10 mouse cellular contexts compared by ENCODE assay signal in genomic region chr8:66777115-66777877, GRCm38 (mm10).
DNase-seq lines count a peak whose midpoint lies in the region; ATAC-seq and TF ChIP-seq lines count a peak whose summit lies in the region.
"Had no signal": no experiment of that assay in that cellular context is flagged by ENCODE, and none has a peak within 500 bp of the region (broad histone marks: within the 10 kb centered on the region; RNA-seq: fewer than 3 reads in every experiment).

No protein-coding gene starts in this region.

- H3K9ac ChIP-seq in hindbrain, embryonic 12.5 days: no peak overlapping the region
- no peak overlapping the region for H3K9ac ChIP-seq in lung, embryonic 16.5 days (ENCODE audit: low read length)

- no peak overlapping the region for H3K4me2 ChIP-seq in hindbrain, embryonic 12.5 days (replicated peaks)
- peak overlapping the region; percentile 14; the same call in 1 of the 2 replicates for H3K4me2 ChIP-seq in lung, embryonic 16.5 days (ENCODE audit: low read depth, low read length)
- H3K4me2 ChIP-seq: heart, embryonic 11.5 days had no signal

- no peak overlapping the region for H3K27ac ChIP-seq in hindbrain, embryonic 12.5 days
- no peak overlapping the region for H3K27ac ChIP-seq in lung, embryonic 16.5 days (ENCODE audit: low read length)
- no peak overlapping the region for H3K27ac ChIP-seq in gastrocnemius, adult 2 months

- peak; percentile 58; the same call in 1 of the 2 replicates for ATAC-seq in hindbrain, embryonic 12.5 days (ENCODE audit: low FRiP score)
- ATAC-seq in lung, embryonic 16.5 days (ENCODE audit: low read depth): peak; percentile 89

- TF ChIP-seq CTCF in gastrocnemius, adult 2 months (IDR thresholded peaks at IDR 0.05): no peak

- no peaks in the 10 kb centered on the region for H3K4me1 ChIP-seq in hindbrain, embryonic 12.5 days
- H3K4me1 ChIP-seq in lung, embryonic 16.5 days (replicated peaks; ENCODE audit: control insufficient read depth, insufficient read depth, low read length): no peaks in the 10 kb centered on the region

- no peaks in the 10 kb centered on the region for H3K27me3 ChIP-seq in hindbrain, embryonic 12.5 days
- H3K27me3 ChIP-seq in lung, embryonic 16.5 days (ENCODE audit: control insufficient read depth, insufficient read depth, low read depth, low read length): no peaks in the 10 kb centered on the region

- 55% methylated on average over 14 of the region's 14 CpGs for WGBS in hindbrain, embryonic 12.5 days
- 37% methylated on average over 14 of the region's 14 CpGs for WGBS in lung, embryonic 16.5 days

- H3K36me3 ChIP-seq in hindbrain, embryonic 12.5 days: no peaks in the 10 kb centered on the region
- H3K36me3 ChIP-seq in lung, embryonic 16.5 days (ENCODE audit: control insufficient read depth, insufficient read depth, low read length): no peaks in the 10 kb centered on the region

- no peaks in the 10 kb centered on the region for H3K9me3 ChIP-seq in hindbrain, embryonic 12.5 days (replicated peaks)
- H3K9me3 ChIP-seq in lung, embryonic 16.5 days (ENCODE audit: control insufficient read depth, low read length): no peaks in the 10 kb centered on the region

- H3K4me3 ChIP-seq in hindbrain, embryonic 12.5 days: no peak overlapping the region
- no peak overlapping the region for H3K4me3 ChIP-seq in lung, embryonic 16.5 days (ENCODE audit: low read length)
- no peak overlapping the region for H3K4me3 ChIP-seq in gastrocnemius, adult 2 months

- DNase-seq in right cerebral cortex, postnatal 4 days: peak; percentile 43
- DNase-seq in right cerebral cortex, postnatal 36 days (ENCODE audit: low spot score in 2 of 2): no peak
- DNase-seq in retina, postnatal 7 days (ENCODE audit: low read depth, low spot score): peak; percentile 9
- DNase-seq in heart, adult 8-10 months (ENCODE audit: low spot score): no peak
- no peak for DNase-seq in spleen, postnatal 4 days (ENCODE audit: low spot score in 2 of 2)
- DNase-seq in gastrocnemius, adult 2 months: no peak
- DNase-seq: kidney, adult 2 months had no signal

- intact Hi-C loops in gastrocnemius, adult 2 months (cut with DNase I): no loop called here

Comparison
In these comparisons a context has a peak if more than half of its experiments do, and no peak if none do; other contexts are left out.
1. DNase-seq: peak in right cerebral cortex, postnatal 4 days (single experiment) and retina, postnatal 7 days (single experiment); none in right cerebral cortex, postnatal 36 days (0 of 2), heart, adult 8-10 months (single experiment), spleen, postnatal 4 days (0 of 2) and gastrocnemius, adult 2 months (single experiment).